Mouse (Mus musculus) thymus, postnatal 4 days (tissue): Measurements from ENCODE around the gene Ric8a.
"Not testable (repeated sequence)": the region's sequence is repeated elsewhere in the genome, so short reads cannot be mapped to it uniquely, and the experiment has no call there.

ENCODE experiments used
- DNase-seq: peaks from one replicate; pipeline ENCODE4 v3.0.0; 2021

Gene Ric8a

DNA sequence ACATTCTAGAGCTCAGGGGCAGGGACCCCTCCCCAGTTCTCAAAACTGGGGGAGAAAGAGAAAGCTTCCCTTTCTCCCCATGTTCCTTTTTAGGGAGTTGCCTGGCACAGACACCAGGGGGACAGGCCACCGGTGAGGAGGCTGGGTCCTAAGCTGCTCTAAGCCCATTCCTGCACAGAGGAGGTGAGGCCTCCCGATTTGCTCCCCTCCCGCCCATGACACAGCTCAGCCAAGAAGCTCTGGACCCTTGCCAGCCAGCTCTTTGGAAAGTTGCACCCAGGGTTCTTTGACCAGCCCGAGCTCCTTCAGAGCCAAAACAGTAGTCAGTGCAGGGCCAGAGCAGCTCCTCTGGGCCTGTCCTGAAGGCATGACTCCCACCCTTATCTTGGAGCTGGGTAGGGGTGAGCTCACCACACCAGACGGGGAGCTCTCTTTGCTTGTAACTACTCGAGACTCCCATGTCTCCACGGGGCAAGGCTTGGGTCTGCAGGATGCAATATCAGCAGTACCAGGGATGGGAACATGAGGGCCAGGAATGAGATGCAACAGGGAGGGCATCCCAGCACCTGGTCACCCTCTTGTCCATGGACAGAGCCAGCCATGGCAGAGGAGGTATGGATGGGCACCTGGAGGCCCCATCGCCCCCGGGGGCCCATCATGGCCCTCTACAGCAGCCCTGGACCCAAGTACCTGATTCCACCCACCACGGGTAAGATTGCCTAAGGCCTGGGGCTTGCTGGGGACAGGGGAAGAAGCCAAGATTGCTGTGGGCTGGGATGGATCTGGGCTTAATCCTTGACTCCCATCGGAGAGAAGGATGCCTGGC lies 8.8 kb upstream of the Ric8a start, which contains the start of gene Odf3:
TSS of gene Odf3 (plus strand) at position 51 of the 826 bp plus-strand sequence.
- DNase-seq = no peak

GRCm38 (mm10) chr7:140848591-140848990 lies 8.2 kb upstream of the Ric8a start:
- no peak for DNase-seq

DNA sequence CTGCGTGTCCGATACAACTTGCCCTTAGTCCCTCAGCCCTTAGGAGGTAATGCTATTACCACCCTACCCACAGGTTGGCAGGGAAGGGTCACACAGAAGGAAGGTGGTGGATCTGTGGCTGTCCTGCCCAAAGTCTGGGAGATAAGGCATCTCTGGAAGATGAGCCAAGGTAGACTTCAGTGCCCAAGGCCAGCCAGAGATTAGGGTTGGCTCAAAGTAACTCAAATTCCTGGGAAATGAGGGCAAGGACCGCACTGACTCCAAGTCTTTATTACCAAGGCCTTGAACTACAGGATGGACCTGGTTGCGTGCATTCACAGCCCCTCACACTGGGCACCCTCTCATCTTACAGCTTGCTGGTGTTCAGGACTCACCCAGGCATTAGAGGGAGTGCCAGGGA lies 4.8 kb upstream of the Ric8a start:
- no peak for DNase-seq

DNA sequence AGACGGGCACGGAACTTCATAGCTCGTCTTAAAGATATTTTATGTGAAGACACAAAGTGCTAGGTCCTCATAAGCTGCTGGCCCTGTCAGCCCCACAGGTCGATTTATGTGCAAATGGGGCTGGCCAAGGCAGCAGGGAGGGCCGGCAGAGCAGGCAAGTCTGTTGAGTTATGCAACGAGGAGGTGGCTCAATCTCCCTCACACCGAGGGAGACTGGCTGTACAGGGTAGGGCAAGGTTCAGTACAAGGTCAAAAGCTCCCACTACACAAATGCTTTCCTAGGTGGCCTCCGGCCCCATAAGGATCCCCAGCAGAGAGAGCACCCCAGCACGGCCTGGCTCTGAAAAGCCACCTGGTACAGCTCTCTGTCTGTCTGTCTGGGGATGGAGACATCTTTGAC lies 3.4 kb upstream of the Ric8a start:
- DNase-seq = no peak

- no peak for DNase-seq
These were observed 2.3 kb upstream of the Ric8a start for GRCm38 (mm10) chr7:140854483-140854882.

DNA sequence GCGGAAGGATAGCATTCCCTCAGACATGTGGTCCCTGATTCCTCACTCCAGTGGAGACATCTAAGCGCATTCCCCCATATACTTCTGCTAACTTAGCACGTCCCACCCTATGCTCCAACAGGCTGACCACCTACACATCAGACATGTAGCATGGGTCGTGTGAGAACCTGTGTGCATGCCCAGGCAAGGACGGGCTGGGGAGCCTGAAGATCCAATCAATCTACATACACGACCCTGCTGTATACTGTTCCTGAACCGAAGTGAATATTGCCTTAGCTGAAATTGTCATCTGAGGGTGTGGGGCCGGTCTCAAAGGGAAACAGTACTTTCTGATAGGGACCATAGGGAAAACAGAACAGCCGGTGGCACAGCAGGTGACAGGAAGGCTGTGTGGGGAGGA lies 1.6 kb upstream of the Ric8a start:
- no peak for DNase-seq

DNA sequence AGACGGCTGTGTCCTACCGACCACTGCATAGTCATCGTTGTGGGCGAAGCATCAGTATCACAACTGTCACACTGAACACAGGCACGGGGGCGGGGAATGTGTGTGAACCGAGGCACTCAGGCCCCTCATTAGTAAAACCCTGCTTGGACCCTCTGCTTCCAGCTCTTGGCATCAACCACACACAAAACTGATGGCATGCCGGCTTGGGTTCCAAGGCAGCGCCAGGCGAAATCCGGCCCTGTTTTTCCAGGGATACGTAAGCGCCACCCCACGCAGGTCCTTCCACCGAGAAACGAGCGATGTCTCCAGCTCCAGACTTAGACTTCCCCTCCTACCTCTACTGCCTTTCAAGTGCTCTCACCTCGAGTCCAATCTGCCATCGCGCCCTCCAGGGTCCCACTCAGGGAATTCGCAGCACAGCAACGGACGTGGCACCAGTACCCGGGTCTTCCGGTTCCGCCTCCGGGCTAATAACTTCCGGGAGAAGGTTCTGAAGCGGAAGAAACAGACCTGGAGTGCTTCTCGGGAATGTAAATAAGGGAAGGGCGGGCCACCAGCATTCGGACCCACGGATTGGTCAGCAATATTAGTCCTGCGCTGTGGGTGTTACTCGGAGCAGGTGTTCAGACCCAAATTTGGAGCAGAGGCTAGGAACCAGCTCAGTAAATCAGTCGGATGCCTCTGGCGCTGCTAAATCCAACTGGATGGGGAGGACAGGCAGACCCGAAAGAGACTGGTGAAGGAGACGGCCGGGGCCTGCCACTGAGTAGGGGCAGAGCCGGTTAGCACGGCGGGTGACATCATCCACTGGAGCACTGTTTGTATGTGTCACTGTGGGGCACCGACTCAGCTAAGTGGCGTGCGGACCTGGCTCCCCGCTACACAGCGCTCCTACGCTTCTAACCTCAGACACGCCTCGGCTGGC lies 635 bp upstream of the Ric8a start, which contains the start of gene Gm45785:
TSS of gene Gm45785 (minus strand) at position 472 of the 925 bp plus-strand sequence.
- peak; percentile 71 for DNase-seq

DNA sequence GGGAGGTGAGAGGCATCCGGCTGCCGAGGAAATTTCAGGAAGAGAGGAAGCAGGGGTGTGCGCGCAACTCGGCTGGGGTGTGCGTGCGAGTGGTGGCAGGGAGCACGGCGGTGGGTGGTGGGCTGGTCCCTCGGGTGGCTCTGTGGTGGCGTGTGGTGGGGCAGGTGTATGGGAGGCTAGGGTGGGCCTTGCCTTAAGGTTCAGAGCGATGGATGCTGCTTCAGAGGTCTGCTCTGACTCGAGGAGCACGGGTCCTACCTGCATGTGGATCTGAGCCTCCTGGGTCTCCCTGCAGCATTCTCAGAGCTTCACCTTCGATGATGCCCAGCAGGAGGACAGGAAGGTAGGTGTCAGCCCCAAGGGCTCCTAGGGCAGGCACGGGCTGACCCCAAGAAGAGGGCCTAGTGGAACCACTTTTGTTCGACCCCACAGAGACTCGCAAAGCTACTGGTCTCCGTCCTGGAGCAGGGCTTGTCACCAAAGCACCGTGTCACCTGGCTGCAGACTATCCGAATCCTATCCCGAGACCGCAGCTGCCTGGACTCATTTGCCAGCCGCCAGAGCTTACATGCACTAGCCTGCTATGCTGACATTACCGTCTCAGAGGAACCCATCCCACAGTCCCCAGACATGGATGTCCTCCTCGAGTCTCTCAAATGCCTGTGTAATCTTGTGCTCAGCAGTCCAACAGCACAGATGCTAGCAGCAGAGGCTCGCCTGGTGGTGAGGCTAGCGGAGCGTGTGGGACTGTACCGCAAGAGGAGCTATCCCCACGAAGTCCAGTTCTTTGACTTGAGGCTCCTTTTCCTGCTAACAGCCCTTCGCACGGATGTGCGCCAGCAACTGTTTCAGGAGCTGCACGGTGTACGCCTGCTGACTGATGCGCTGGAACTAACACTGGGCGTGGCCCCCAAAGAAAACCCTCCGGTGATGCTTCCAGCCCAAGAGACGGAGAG lies 1.1 kb downstream of the Ric8a start, which contains the start of gene Bet1l:
TSS of gene Bet1l (minus strand) at position 28 of the 956 bp plus-strand sequence.
- no peak for DNase-seq

DNA sequence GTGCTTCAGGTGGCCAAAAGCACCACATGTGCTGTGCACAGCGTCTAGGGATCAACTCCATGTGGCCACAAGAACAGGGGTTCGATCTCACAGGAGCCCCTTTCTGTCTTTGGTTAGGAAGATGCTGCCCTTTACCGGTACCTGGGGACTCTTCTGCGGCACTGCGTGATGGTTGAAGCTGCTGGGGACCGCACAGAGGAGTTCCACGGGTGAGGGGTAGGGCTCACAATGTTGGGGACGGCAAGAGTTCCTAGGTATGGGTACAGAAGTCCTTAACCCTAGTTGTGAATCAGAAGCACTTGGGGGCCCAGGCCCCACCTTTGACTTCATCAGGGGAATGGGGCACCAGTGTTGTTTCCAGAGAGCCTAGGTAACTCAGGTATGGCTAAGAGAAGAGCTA lies 2.0 kb downstream of the Ric8a start:
- no peak for DNase-seq

DNA sequence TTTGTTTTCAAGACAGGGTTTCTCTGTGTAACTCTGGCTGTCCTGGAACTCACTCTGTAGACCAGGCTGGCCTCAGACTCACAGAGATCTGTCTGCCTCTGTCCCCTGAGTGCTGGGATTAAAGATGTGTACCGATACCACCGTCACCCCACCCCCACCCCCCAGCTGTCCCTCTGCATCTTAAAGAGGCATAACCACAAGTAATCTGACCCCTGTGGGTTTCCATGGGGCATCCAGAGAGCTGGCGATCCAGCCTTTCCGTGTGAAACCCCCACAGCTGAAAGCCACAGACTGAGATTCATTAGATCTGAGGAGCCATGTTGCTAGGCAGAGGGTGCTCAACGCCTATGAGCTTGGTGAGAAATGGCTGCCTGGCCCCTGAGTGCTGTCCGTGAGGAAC lies 3.2 kb downstream of the Ric8a start:
- DNase-seq = no peak

- no peak for DNase-seq
These were observed 4.0 kb downstream of the Ric8a start for GRCm38 (mm10) chr7:140860728-140861127.

DNA sequence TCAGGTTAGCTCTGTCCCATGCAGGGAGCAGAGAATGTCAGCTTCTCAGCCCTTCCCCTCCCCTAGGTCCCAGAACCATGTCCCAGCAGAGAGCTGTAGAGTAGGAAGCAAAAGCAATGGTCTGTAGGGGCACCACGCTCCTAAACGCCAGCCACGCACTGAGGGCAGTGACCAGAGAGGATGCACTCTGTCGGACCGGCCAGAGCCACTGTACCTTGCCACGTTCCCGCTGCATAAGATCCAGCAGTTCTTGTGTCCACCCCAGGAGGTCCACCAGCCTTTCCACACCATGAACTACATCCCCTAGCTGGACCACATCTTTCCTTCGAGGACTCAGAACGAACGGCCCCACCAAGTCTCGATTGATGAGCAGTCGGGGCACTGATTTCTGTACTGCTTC lies 8.0 kb downstream of the Ric8a start:
- DNase-seq = no peak

DNA sequence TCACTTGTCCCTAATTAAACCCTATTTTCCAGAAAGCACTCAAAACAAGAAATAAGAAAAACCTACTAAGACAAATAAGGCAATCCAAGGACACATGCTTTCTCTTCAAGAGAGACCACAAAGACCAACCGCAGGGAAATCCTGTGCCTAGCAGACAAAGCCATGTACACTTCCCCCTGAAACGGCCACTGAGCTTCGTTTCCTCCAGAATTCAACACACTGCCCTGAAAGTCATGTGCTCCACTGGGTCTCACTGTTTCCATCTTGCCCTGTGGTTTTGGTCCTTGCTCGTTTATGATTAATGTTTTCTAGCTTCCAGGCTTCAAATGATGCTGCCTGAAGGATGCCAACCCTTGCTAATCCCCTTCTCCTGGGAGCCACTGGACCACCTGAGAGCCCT lies 17.5 kb downstream of the Ric8a start:
- DNase-seq = no peak

DNA sequence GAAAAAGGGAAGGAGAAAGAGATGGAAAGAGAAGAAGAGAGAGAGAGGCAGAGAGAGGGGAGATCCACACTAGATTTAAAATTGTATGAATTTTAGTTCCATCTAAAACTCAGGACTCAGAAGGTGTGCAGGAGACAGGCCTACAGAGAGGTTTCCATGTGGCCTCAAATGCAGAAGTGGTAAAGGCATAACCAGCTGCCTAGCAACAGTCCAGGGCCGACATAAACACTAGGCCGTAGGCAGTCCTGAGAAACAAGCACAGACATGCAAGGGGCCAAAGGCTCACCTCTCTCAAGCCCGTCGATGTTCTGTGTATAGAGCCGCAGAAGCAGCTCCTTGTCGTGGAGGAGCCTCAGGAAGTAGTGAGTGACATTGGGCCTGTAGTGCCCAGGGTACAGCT lies 20.6 kb downstream of the Ric8a start:
- no peak for DNase-seq

- peak; percentile 31 for DNase-seq
These were observed 22.6 kb downstream of the Ric8a start for GRCm38 (mm10) chr7:140879355-140879754.

- no peak for DNase-seq
These were observed 23.7 kb downstream of the Ric8a start for GRCm38 (mm10) chr7:140880419-140880818.

DNA sequence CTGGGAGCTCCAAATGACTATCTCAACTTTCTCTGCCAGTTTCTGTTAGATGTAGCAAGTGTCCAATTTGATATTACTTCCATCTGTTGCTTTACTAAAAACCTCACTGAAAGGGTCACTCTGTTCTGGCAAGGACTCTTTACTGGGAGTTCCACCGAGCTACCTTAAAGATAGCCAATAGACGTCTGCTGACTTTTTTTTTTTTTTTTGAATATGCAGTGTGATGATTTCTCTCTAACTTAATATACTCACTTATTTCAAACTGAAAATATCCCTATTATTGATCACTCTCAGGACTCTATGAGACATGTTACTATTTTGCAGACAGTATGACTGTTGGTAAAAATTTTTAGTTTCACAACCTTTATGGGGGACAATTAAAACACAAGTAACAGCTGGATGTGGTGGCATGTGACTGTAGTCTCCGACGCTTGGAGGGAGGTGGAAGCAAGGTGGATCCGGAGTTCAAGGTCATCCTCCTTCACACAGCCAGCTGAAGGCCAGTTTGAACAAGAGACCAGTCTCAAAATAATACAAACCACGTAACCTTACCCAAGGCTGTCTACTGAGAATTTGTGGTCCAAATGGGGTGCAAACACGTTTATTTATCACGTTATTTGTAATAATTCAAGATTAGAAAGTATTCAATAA lies 24.2 kb downstream of the Ric8a start:
- no peak for DNase-seq

- DNase-seq = peak; percentile 96
These were observed 25.1 kb downstream of the Ric8a start, which contains the start of the genes Psmd13 and Sirt3 for GRCm38 (mm10) chr7:140881696-140882468. TSS of gene Psmd13 (plus strand) at chr7:140881968. TSS of gene Sirt3 (minus strand) at chr7:140882309.

GRCm38 (mm10) chr7:140882469-140882803 lies 25.7 kb downstream of the Ric8a start:
- DNase-seq = no peak

- not testable (repeated sequence) for DNase-seq
These were observed 33.9 kb downstream of the Ric8a start for GRCm38 (mm10) chr7:140890636-140891035.

DNA sequence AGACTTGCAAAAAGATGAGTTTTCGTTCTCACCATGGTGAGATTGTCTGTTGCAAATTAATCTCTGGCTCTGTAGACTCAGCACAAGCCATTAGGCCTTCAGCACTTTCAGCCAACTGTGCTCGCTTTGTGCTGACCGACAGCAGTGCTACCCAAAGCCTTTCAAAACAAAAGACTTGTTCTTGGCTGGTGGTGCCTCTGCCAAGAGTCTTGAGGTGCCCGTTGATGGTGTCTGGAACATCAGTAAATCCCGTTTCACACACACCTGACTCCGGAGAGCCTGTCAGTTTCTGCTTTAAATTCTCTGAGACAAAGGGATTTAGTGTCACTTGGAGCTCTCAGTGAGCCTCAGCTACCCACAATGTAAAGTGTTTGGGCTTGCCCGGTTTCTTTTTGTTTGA lies 37.3 kb downstream of the Ric8a start:
- DNase-seq = no peak
